Mouse (Mus musculus) MEL (cell line): ENCODE results near the gene Dtx4. TPM values are rescaled to one million over a fixed set of nuclear protein-coding genes. Genes with fewer than 3 reads are reported as not detected.

Experiments used
- DNase-seq: peaks from one replicate; pipeline ENCODE4 v3.0.0; 2011; ENCODE audit warnings: low read depth, low spot score
- H3K27ac ChIP-seq: 2 replicates; pipeline ENCODE4 v1.5.1; 2012; ENCODE audit warnings: low read depth, mild to moderate bottlenecking, control low read depth, low read length, moderate library complexity; ENCODE audit not compliant: control insufficient read depth
- H3K27me3 ChIP-seq, 2 experiments: fragments of 150-350 bp in 1 of 2; sonication (generic) in 1 of 2; 2 replicates each; pipeline ENCODE4 v1.6.1; 2012; ENCODE audit warnings: low read length in 2 of 2, mild to moderate bottlenecking in 2 of 2, improper control_type of control experiment in 1 of 2, moderate library complexity in 1 of 2; ENCODE audit not compliant: insufficient read depth in 2 of 2, control insufficient read depth in 1 of 2
- H3K36me3 ChIP-seq, 2 experiments: 2 replicates each; pipeline ENCODE4 v1.6.1; 2012 to 2014; ENCODE audit warnings: low read length in 2 of 2, improper control_type of control experiment in 1 of 2, inconsistent platforms in 1 of 2, mild to moderate bottlenecking in 1 of 2; ENCODE audit not compliant: insufficient read depth in 2 of 2, control insufficient read depth in 1 of 2
- H3K4me1 ChIP-seq, 2 experiments: fragments of 150-350 bp in 1 of 2; sonication (generic) in 1 of 2; 2 replicates each; pipeline ENCODE4 v1.6.1; 2012; ENCODE audit warnings: low read length in 2 of 2, improper control_type of control experiment in 1 of 2, mild to moderate bottlenecking in 1 of 2; ENCODE audit not compliant: insufficient read depth in 2 of 2, control insufficient read depth in 1 of 2
- H3K4me3 ChIP-seq, 2 experiments: fragments of 150-350 bp in 1 of 2; sonication (generic) in 1 of 2; 2 replicates each; pipeline ENCODE4 v1.5.1; 2012; ENCODE audit warnings: low read depth in 2 of 2, low read length in 2 of 2, mild to moderate bottlenecking in 2 of 2, moderate library complexity in 2 of 2, control low read depth in 1 of 2, improper control_type of control experiment in 1 of 2; ENCODE audit not compliant: control insufficient read depth in 1 of 2, insufficient read depth in 1 of 2
- H3K79me2 ChIP-seq: 2 replicates; pipeline ENCODE4 v1.6.1; 2012; ENCODE audit warnings: mild to moderate bottlenecking, low read length, moderate library complexity; ENCODE audit not compliant: control insufficient read depth, poor library complexity, insufficient read depth
- H3K9ac ChIP-seq: 2 replicates; pipeline ENCODE4 v1.6.1; 2012; ENCODE audit warnings: low read depth, mild to moderate bottlenecking, control low read depth, low read length, moderate library complexity; ENCODE audit not compliant: control insufficient read depth, poor library complexity, severe bottlenecking
- H3K9me3 ChIP-seq: fragments of 150-350 bp; sonication (generic); replicated peaks from 2 replicates; pipeline ENCODE4 v1.6.1; 2012; ENCODE audit warnings: mild to moderate bottlenecking, low read length, improper control_type of control experiment, moderate library complexity; ENCODE audit not compliant: insufficient read depth
- CHD1 ChIP-seq: IDR thresholded peaks from 2 replicates; pipeline ENCODE4 v1.6.1; 2012; ENCODE audit warnings: low read depth, mild to moderate bottlenecking, inconsistent platforms, low read length, improper control_type of control experiment
- ELF1 ChIP-seq: IDR thresholded peaks from 2 replicates; pipeline ENCODE4 v1.6.1; 2014; ENCODE audit warnings: low read depth, mild to moderate bottlenecking, inconsistent platforms, low read length, improper control_type of control experiment, moderate library complexity
- GABPA ChIP-seq: IDR thresholded peaks from 2 replicates; pipeline ENCODE4 v1.6.1; 2012; ENCODE audit warnings: low read depth, mild to moderate bottlenecking, inconsistent platforms, low read length, improper control_type of control experiment, moderate library complexity
- HCFC1 ChIP-seq: IDR thresholded peaks from 2 replicates; pipeline ENCODE4 v1.6.1; 2012; ENCODE audit warnings: low read depth, mild to moderate bottlenecking, inconsistent platforms, low read length, improper control_type of control experiment, moderate library complexity
- MXI1 ChIP-seq: IDR thresholded peaks from 2 replicates; pipeline ENCODE4 v1.6.1; 2011; ENCODE audit warnings: mild to moderate bottlenecking, low read depth, low read length, improper control_type of control experiment
- MYB ChIP-seq: IDR thresholded peaks from 2 replicates; pipeline ENCODE4 v1.6.1; 2011; ENCODE audit warnings: mild to moderate bottlenecking, low read depth, low read length, improper control_type of control experiment
- MYC ChIP-seq: IDR thresholded peaks from 2 replicates; pipeline ENCODE4 v1.6.1; 2011; ENCODE audit warnings: low read depth, mild to moderate bottlenecking, low read length, improper control_type of control experiment, moderate library complexity
- RAD21 ChIP-seq: IDR thresholded peaks from 2 replicates; pipeline ENCODE4 v1.6.1; 2011; ENCODE audit warnings: mild to moderate bottlenecking, low read depth, low read length, improper control_type of control experiment
- RCOR1 ChIP-seq: IDR thresholded peaks from 2 replicates; pipeline ENCODE4 v1.6.1; 2012; ENCODE audit warnings: low read depth, mild to moderate bottlenecking, inconsistent platforms, low read length, improper control_type of control experiment
- SIN3A ChIP-seq: IDR thresholded peaks from 2 replicates; pipeline ENCODE4 v1.6.1; 2012; ENCODE audit warnings: low read length, improper control_type of control experiment, inconsistent platforms
- TBP ChIP-seq: IDR thresholded peaks from 2 replicates; pipeline ENCODE4 v1.8.0; 2011; ENCODE audit warnings: low read depth, low read length, improper control_type of control experiment
- UBTF ChIP-seq: IDR thresholded peaks from 2 replicates; pipeline ENCODE4 v1.6.1; 2012; ENCODE audit warnings: low read depth, mild to moderate bottlenecking, inconsistent platforms, low read length, improper control_type of control experiment, moderate library complexity, borderline replicate concordance; ENCODE audit not compliant: insufficient read depth
- USF1 ChIP-seq: IDR thresholded peaks from 2 replicates; pipeline ENCODE4 v1.6.1; 2014; ENCODE audit warnings: low read depth, mild to moderate bottlenecking, inconsistent platforms, low read length, improper control_type of control experiment, moderate library complexity
- ZC3H11A ChIP-seq: IDR thresholded peaks from 2 replicates; pipeline ENCODE4 v1.6.1; 2012; ENCODE audit warnings: low read depth, mild to moderate bottlenecking, inconsistent platforms, low read length, improper control_type of control experiment
- ZKSCAN1 ChIP-seq: IDR thresholded peaks from 2 replicates; pipeline ENCODE4 v1.6.1; 2012; ENCODE audit warnings: low read depth, mild to moderate bottlenecking, inconsistent platforms, low read length, improper control_type of control experiment, moderate library complexity
- ZNF384 ChIP-seq: IDR thresholded peaks from 2 replicates; pipeline ENCODE4 v1.6.1; 2012; ENCODE audit warnings: low read depth, mild to moderate bottlenecking, inconsistent platforms, low read length, improper control_type of control experiment
- polyA plus RNA-seq, 2 experiments: library from polyadenylated mRNA; stranded (reverse) in 1 of 2; unstranded in 1 of 2; fragments of >175 nt in 1 of 2; fragments of >200 nt in 1 of 2; gene quantifications; 2 replicates each; pipeline versions ENCODE4 v1.2.1 to v1.2.4; 2012; ENCODE audit warnings: low replicate concordance in 2 of 2, low read depth in 1 of 2; ENCODE audit not compliant: insufficient read length in 2 of 2, insufficient read depth in 1 of 2, missing spikeins in 1 of 2
- total RNA-seq: library from RNA; depleted of rRNA; stranded (reverse); fragments of 300-350 nt; gene quantifications from 2 replicates; pipeline ENCODE4 v1.2.3, GENCODE M21; 2012

The Dtx4 gene
- total and polyA plus RNA-seq, 3 experiments: 2.2 to 8.8 TPM; not detected in 1

DNA sequence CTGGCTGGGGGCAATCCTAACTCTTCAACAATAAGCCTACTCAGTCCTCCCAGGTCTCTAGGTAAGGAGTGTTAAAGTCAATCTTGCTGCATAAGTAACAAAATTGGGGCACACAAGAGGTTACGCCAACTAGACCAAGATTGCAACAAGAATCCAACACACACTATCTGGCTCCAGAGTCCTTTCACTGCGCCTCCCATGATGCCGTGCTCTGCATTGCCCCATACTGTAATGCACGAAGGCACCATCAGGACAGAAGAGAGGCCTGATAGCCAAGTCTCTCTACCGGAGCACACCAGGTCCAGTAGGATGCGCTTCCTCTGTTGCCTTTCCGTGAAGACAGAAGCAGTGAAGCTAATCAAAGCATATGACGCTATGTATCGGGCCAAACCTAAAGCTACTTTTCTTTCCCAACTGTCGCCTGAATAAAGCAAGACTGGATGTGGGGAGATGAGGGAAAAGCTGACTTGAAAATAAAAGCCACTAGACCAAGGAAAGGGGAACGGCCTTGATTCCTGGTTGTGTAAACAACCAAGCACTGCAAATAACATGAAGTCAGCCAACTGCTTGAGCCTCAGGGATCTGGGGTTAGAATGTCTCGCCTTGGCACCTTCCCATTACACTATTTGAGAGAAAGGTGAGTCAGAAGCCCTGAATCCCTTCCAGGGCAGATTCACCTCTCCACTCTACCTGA lies 13.6 kb downstream of the Dtx4 start:
- no peak overlapping the region for H3K9ac ChIP-seq
- H3K79me2 ChIP-seq: no peaks in the 10 kb centered on the region
- no peak for DNase-seq
- no peaks in the 10 kb centered on the region for H3K9me3 ChIP-seq
- no peak overlapping the region for H3K4me3 ChIP-seq
- H3K27ac ChIP-seq: no peak overlapping the region
- H3K27me3 ChIP-seq: no peaks in the 10 kb centered on the region
- H3K36me3 ChIP-seq: peaks cover 0 to 3% of the 10 kb centered on the region in 2 experiments; a peak in 2 of 4 replicates
- no peak for TF ChIP-seq USF1
- TF ChIP-seq SIN3A: no peak
- no peak for TF ChIP-seq MYB
- TF ChIP-seq RAD21: no peak
- no peak for TF ChIP-seq GABPA
- TF ChIP-seq TBP: no peak
- no peak for TF ChIP-seq UBTF
- TF ChIP-seq ZNF384: no peak
- no peak for TF ChIP-seq MYC
- no peak for TF ChIP-seq RCOR1
- TF ChIP-seq ZKSCAN1: no peak
- peaks cover 0 to 10% of the 10 kb centered on the region in 2 experiments; a peak in 2 of 4 replicates for H3K4me1 ChIP-seq

DNA sequence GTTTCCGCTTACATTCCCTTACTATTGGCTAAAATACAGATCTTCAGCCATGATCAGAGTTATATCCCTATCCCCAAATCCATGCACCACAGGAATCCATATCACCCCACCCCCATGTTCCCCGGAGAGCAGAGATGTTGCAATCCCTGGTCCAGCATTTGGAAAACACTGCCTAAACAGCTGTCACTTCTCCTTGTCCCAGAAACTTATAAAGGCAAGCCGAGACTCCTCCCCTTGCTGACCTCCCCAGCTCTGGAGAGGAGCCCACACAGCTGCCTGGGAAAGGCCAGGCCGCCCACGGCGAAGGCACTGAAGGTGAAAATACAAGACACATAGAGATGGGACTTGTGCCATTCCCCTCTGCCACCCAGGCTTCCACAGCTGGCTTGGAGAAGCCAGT lies 14.4 kb downstream of the Dtx4 start:
- Histone ChIP-seq H3K27ac (no peak overlapping the region), H3K4me3 (no peak overlapping the region), H3K4me1 (peaks cover 0 to 10% of the 10 kb centered on the region in 2 experiments; a peak in 2 of 4 replicates), H3K9me3 (no peaks in the 10 kb centered on the region), H3K9ac (no peak overlapping the region), H3K36me3 (peaks cover 0 to 3% of the 10 kb centered on the region in 2 experiments; a peak in 2 of 4 replicates), H3K79me2 (no peaks in the 10 kb centered on the region), H3K27me3 (no peaks in the 10 kb centered on the region)
- TF ChIP-seq ELF1 (no peak), USF1 (no peak)
- no peak for DNase-seq

DNA sequence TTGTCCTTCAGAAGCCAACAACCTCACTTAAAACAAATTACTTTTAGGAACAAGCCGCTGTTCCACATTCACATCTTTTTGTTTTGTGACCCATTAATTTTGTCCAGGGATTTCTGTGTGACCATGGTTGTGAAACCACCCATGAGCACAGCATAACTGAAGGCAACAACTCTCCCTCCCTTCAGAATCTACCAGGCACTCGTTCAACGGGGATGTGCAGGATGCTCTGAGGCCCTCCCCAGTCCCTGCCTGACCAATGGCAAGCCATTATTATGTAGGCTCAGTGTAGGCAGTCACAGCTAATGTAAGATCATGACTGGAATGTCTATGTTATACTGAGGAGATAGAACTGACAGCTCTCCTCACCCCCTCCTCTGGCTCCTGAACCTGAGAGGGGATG lies 15.6 kb downstream of the Dtx4 start:
- Histone ChIP-seq H3K4me3 (no peak overlapping the region), H3K27ac (no peak overlapping the region), H3K9ac (no peak overlapping the region), H3K9me3 (no peaks in the 10 kb centered on the region), H3K36me3 (peaks cover 0 to 3% of the 10 kb centered on the region in 2 experiments; a peak in 2 of 4 replicates), H3K79me2 (no peaks in the 10 kb centered on the region), H3K27me3 (no peaks in the 10 kb centered on the region), H3K4me1 (peaks cover 0 to 10% of the 10 kb centered on the region in 2 experiments; a peak in 2 of 4 replicates)
- TF ChIP-seq GABPA (no peak), HCFC1 (no peak), CHD1 (no peak), MXI1 (no peak), ZC3H11A (no peak)
- DNase-seq: no peak
